Mouse (Mus musculus): Measurements from ENCODE around the gene Cables2. TPM values are rescaled to one million over a fixed set of nuclear protein-coding genes. Genes with fewer than 3 reads are reported as not detected.

The Cables2 gene
- total RNA-seq, 4 experiments from 2014 or later, result 27.2 to 31.6 (median 27.7) TPM

Small RNA genes within 50 kb of the gene (microRNA-seq; reads per million reads assigned to microRNA genes)
- gene Mir3091, result 0 to 0.44 reads per million in 2 experiments

Other genes starting within 250 kb of the Cables2 start
- gene Lsm14b, start 248.5 kb downstream of the Cables2 start, total RNA-seq (2022), result 100 to 1,000 TPM in 3 of 4 experiments, 10 to 100 TPM in 1; 99.1 to 113 (median 109) TPM
- 100 to 1,000 TPM; 169 to 186 (median 174) TPM for gene Psma7, start 231.1 kb downstream of the Cables2 start, total RNA-seq (2022)
- 10 to 100 TPM; 37.1 to 40.6 (median 38.9) TPM for gene Ss18l1, start 231.0 kb downstream of the Cables2 start, total RNA-seq (2022)
- gene Mtg2, start 202.9 kb downstream of the Cables2 start, total RNA-seq (2022), result 10 to 100 TPM; 14.8 to 18.1 (median 16.8) TPM
- gene Hrh3, start 169.0 kb downstream of the Cables2 start, total RNA-seq (2022), result 100 to 1,000 TPM in 3 of 4 experiments, 10 to 100 TPM in 1; 95.0 to 129 (median 126) TPM
- gene Osbpl2, start 154.2 kb downstream of the Cables2 start, total RNA-seq (2022), result 10 to 100 TPM; 56.0 to 59.0 (median 58.3) TPM
- gene Adrm1, start 102.0 kb downstream of the Cables2 start, total RNA-seq (2022), result 100 to 1,000 TPM; 107 to 109 (median 108) TPM
- gene Lama5, start 47.6 kb downstream of the Cables2 start, total RNA-seq (2022), result 10 to 100 TPM in 1 of 4 experiments, 1 to 10 TPM in 3; 5.9 to 11.1 (median 7.3) TPM
- 100 to 1,000 TPM; 616 to 845 (median 743) TPM for gene Rps21, start 16.1 kb downstream of the Cables2 start, total RNA-seq (2022)
- not detected for gene Rbbp8nl, start 16.4 kb upstream of the Cables2 start, total RNA-seq (2022)
- gene Gata5, start 61.2 kb upstream of the Cables2 start, total RNA-seq (2022), result not detected
- 1 to 10 TPM; 1.8 to 3.6 (median 2.9) TPM for gene Slco4a1, start 182.7 kb upstream of the Cables2 start, total RNA-seq (2022)
- gene Ntsr1, start 226.5 kb upstream of the Cables2 start, total RNA-seq (2022), result 1 to 10 TPM; 6.4 to 9.2 (median 7.2) TPM

Data from left cerebral cortex, adult 8-10 months (tissue).